Mouse (Mus musculus) midbrain, postnatal 0 days (tissue): Measurements from ENCODE around the gene Slc2a1. TPM values are rescaled to one million over a fixed set of nuclear protein-coding genes. Genes with fewer than 3 reads are reported as not detected.

Experiments
- ATAC-seq: fragments of 200-750 bp; cut with Nextera tagmentation; 2 replicates; pipeline ENCODE4 v1.8.0; 2017; ENCODE audit warnings: moderate number of reproducible peaks, mild to moderate bottlenecking, moderate TSS enrichment, moderate library complexity; ENCODE audit not compliant: low FRiP score
- DNase-seq: peaks from one replicate; pipeline ENCODE4 v3.0.0-alpha.2; 2015; ENCODE audit warnings: low spot score
- H3K27ac ChIP-seq: fragments of 300-500 bp; sonication (generic); 2 replicates; pipeline ENCODE4 v1.5.1; 2014; ENCODE audit warnings: low read depth, mild to moderate bottlenecking, low read length, mixed read lengths
- H3K27me3 ChIP-seq: fragments of 300-500 bp; sonication (generic); 2 replicates; pipeline ENCODE4 v1.6.1; 2014; ENCODE audit warnings: low read length, control low read depth, mixed read lengths; ENCODE audit not compliant: insufficient read depth
- H3K36me3 ChIP-seq: fragments of 300-500 bp; sonication (generic); 2 replicates; pipeline ENCODE4 v1.6.1; 2014; ENCODE audit warnings: low read length, control low read depth, mixed read lengths; ENCODE audit not compliant: insufficient read depth
- H3K4me1 ChIP-seq: fragments of 300-500 bp; sonication (generic); 2 replicates; pipeline ENCODE4 v1.6.1; 2014; ENCODE audit warnings: mild to moderate bottlenecking, control low read depth, antibody characterized with exemption, low read length, mixed read lengths; ENCODE audit not compliant: insufficient read depth
- H3K4me2 ChIP-seq: fragments of 300-500 bp; sonication (generic); 2 replicates; pipeline ENCODE4 v1.6.1; 2014; ENCODE audit warnings: low read depth, mild to moderate bottlenecking, low read length, mixed read lengths; ENCODE audit not compliant: poor library complexity, severe bottlenecking
- H3K4me3 ChIP-seq: fragments of 300-500 bp; sonication (generic); 2 replicates; pipeline ENCODE4 v1.5.1; 2014; ENCODE audit warnings: low read depth, mild to moderate bottlenecking, low read length, moderate library complexity
- H3K9ac ChIP-seq: fragments of 300-500 bp; sonication (generic); replicated peaks from 2 replicates; pipeline ENCODE4 v1.6.1; 2014; ENCODE audit warnings: mild to moderate bottlenecking, low read length, moderate library complexity, mixed read lengths; ENCODE audit not compliant: poor library complexity, severe bottlenecking
- H3K9me3 ChIP-seq: fragments of 300-500 bp; sonication (generic); 2 replicates; pipeline ENCODE4 v1.6.1; 2016; ENCODE audit warnings: low read length, control low read depth
- CTCF ChIP-seq: IDR thresholded peaks from 2 replicates; pipeline ENCODE4 v1.5.1; 2016; ENCODE audit warnings: antibody characterized with exemption, mild to moderate bottlenecking
- WGBS: fragments of 180-500 bp; shearing (Covaris S2); extraction: QIAGEN DNeasy Blood & Tissue Kit; methylation state at CpG from one replicate; pipeline ENCODE4 v1.1.7; 2014; 5-methylcytosine and 5-hydroxymethylcytosine counted together
- polyA plus RNA-seq: library from polyadenylated mRNA; unstranded; fragments of >200 nt; fragmentation: Nextera tagmentation; extraction: Ambion mirVana; gene quantifications from 2 replicates; pipeline ENCODE4 v1.2.1, GENCODE M21; 2015
- total RNA-seq: library from RNA; depleted of rRNA; stranded (reverse); fragments of >200 nt; gene quantifications from 2 replicates; pipeline ENCODE4 v1.2.3, GENCODE M21; 2014

Gene Slc2a1
- total and polyA plus RNA-seq, 2 experiments from 2014 or later: 43.1 to 104 TPM

DNA sequence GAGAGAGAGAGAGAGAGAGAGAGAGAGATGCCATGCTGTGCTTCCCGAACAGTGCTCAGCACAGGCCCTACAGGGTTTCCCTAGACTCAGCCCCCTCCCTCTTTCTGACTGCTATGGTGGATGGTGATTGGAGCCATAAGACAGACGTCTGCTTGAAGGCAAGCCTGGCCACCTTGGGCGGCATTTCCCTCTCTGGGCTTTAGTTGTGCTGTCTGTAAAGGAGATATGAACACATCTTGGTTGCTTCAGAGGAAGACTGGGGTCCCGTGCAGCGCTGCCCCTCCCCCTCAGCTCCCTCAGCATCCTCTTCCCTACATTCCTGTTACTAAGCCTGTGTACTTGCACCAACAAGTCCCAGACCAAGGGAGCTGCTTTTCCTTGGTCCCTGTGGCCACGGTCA, 33.9 kb upstream of the Slc2a1 start:
- no peak for ATAC-seq
- 35% methylated on average over 6 of the region's 6 CpGs for WGBS
- no peak overlapping the region for H3K4me2 ChIP-seq

DNA sequence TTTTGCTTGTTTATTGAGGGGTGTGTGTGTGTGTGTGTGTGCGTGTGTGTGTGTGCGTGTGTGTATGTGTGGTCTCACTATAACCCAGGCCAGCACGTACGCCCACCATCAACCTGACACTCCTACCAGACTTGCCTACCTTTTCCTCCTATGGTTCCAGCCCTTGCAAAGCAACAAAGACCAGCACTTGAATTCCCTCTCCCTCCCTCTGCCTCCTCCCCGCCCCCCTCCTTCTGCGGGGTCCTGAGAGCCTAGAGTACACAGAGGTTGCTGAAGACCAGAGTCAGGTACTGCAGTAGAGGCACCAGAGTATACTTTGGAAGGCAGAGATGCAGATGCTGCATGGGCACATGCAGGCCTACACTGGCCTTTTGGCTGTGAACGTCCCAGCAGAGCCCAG, 33.2 kb upstream of the Slc2a1 start:
- ATAC-seq: no peak
- 51% methylated on average over 7 of the region's 7 CpGs for WGBS

More for the DNA sequence above, 33.9 kb upstream of the Slc2a1 start:
- H3K27me3 ChIP-seq: peaks cover 19% of the 10 kb centered on the region; the same call in 1 of the 2 replicates
- no peak for DNase-seq
- no peaks in the 10 kb centered on the region for H3K36me3 ChIP-seq
- TF ChIP-seq CTCF: no peak
- 0 out of 2 replicates have a peak, but pooled peaks cover 8% of the 10 kb centered on the region for H3K4me1 ChIP-seq
- H3K9ac ChIP-seq: no peak overlapping the region
- H3K27ac ChIP-seq: no peak overlapping the region
- no peaks in the 10 kb centered on the region for H3K9me3 ChIP-seq
- H3K4me3 ChIP-seq: no peak overlapping the region

DNA sequence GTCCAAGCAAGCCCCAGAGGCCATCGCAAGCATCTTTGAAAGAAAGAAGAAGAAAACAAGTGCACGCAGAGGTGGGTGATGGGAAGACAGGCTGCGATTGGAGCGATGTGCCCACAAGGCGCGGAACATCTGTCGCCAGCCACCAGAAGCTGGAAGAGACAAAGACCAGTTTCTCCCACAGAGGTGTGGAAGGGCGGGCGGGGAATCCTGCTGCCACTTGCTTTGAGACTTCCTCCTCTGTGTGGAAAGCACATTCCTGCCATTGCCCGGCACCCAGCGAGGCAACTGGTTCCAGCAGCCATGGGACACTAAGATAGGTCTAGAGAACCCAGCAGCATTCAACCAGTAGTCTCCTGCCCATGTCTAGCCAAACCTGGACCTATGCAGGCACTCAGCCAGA, 32.2 kb upstream of the Slc2a1 start:
- no peak overlapping the region for H3K27ac ChIP-seq

More for the DNA sequence above, 33.2 kb upstream of the Slc2a1 start:
- DNase-seq: no peak
- Histone ChIP-seq H3K9ac (no peak overlapping the region), H3K4me3 (no peak overlapping the region), H3K4me1 (0 out of 2 replicates have a peak, but pooled peaks cover 8% of the 10 kb centered on the region), H3K27me3 (peaks cover 19% of the 10 kb centered on the region; the same call in 1 of the 2 replicates), H3K4me2 (no peak overlapping the region), H3K9me3 (no peaks in the 10 kb centered on the region), H3K27ac (no peak overlapping the region), H3K36me3 (no peaks in the 10 kb centered on the region)
- TF ChIP-seq CTCF: no peak

DNA sequence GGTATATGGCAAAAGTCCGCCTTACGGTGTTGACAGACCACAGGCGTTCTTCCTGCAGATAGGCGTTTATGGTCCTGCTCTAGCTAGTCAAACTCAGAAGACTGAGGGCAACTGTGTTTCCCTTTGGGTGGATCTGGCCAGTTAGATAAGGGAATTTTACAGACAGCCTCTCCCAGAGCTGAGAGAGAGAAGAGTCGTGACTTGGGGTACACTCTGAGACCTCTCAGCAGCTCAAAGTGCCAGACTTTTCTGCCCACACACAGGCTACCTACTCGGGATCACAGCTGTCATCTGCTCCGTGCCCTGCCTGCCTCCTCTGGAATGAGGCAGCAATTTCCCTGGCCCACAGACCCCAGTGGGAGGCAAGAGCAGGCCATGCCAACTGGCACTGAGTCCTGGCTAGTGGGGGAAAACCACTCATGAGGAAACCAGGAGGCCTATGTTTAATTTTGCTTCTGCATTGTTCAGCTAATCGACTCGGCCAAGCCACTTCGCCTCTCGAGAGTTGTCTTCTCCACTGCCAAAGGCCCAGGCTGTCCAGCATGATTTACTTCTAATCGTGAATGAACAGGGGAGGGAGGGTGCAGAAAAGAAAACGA, 31.3 kb upstream of the Slc2a1 start:
- Histone ChIP-seq H3K36me3 (no peaks in the 10 kb centered on the region), H3K27ac (no peak overlapping the region), H3K4me3 (no peak overlapping the region), H3K9ac (no peak overlapping the region), H3K4me2 (no peak overlapping the region), H3K9me3 (no peaks in the 10 kb centered on the region), H3K4me1 (0 out of 2 replicates have a peak, but pooled peaks cover 8% of the 10 kb centered on the region), H3K27me3 (peaks cover 13% of the 10 kb centered on the region; the same call in 1 of the 2 replicates)
- no peak for ATAC-seq
- 60% methylated on average over 13 of the region's 13 CpGs for WGBS
- TF ChIP-seq CTCF: no peak
- peak; percentile 83 for DNase-seq

More for the DNA sequence above, 32.2 kb upstream of the Slc2a1 start:
- DNase-seq: no peak
- Histone ChIP-seq H3K9me3 (no peaks in the 10 kb centered on the region), H3K27me3 (peaks cover 19% of the 10 kb centered on the region; the same call in 1 of the 2 replicates), H3K4me3 (no peak overlapping the region), H3K9ac (no peak overlapping the region), H3K4me1 (0 out of 2 replicates have a peak, but pooled peaks cover 8% of the 10 kb centered on the region), H3K36me3 (no peaks in the 10 kb centered on the region), H3K4me2 (no peak overlapping the region)
- ATAC-seq: no peak
- whole genome bisulfite sequencing: 91% methylated on average over 11 of the region's 11 CpGs
- no peak for TF ChIP-seq CTCF

DNA sequence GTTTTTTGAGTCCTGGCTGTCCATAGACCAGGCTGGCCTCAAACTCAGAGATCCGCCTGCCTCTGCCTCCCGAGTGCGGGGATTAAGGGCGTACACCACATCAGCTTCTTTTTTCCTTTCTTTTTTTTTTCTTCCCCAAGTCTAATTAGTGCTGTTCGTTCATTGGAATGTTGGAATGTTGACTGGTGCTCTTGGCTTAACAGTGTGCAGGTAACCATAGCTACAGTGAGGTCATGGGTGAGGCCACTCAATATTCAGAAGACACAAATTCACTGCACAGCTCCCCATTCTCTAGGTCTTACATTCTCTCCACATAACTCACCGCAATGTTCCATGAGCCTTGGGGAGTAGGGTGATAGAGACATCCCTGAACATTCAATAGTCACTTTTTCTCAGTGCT, 28.6 kb upstream of the Slc2a1 start:
- no peak overlapping the region for H3K4me3 ChIP-seq
- H3K9ac ChIP-seq: no peak overlapping the region
- no peaks in the 10 kb centered on the region for H3K36me3 ChIP-seq
- H3K4me1 ChIP-seq: 0 out of 2 replicates have a peak, but pooled peaks cover 3% of the 10 kb centered on the region
- H3K4me2 ChIP-seq: no peak overlapping the region
- ATAC-seq (no peak), DNase-seq (no peak)
- H3K27me3 ChIP-seq: no peaks in the 10 kb centered on the region
- H3K27ac ChIP-seq: no peak overlapping the region
- no peaks in the 10 kb centered on the region for H3K9me3 ChIP-seq
- 93% methylated on average over 6 of the region's 6 CpGs for WGBS
- no peak for TF ChIP-seq CTCF

DNA sequence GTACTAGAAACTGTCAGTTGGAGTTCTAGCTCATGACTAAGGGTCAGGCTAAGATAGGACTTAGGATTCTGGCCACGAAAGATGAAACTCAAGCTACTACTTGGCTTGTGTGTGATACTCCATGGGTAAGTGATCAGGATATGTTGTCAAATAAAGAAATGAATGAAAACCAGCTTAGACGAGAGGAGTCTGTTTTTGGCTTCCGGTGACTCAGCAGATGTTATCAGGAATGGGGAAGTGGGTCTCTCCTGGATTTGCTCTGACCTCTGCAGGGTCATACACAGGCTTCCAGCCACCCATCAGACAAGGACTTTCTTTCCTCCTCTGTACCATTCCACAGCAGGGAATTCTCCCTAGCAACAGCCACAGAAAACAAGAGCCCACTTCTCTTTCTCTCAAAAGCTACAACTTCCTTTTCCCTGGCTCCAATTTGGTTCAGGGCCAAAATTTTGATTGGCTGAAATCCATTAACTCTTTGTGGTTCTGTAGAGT, 25.7 kb upstream of the Slc2a1 start:
- WGBS: 64% methylated on average over 3 of the region's 3 CpGs
- H3K4me2 ChIP-seq: no peak overlapping the region
- H3K27me3 ChIP-seq: no peaks in the 10 kb centered on the region
- H3K4me1 ChIP-seq: no peaks in the 10 kb centered on the region
- TF ChIP-seq CTCF: no peak
- no peak overlapping the region for H3K4me3 ChIP-seq
- DNase-seq (peak; percentile 65), ATAC-seq (peak; percentile 23; the same call in 1 of the 2 replicates)
- no peaks in the 10 kb centered on the region for H3K9me3 ChIP-seq
- H3K27ac ChIP-seq: no peak overlapping the region
- no peaks in the 10 kb centered on the region for H3K36me3 ChIP-seq
- no peak overlapping the region for H3K9ac ChIP-seq
